Mouse (Mus musculus): ENCODE results near the gene Hnrnph1. TPM values are rescaled to one million over a fixed set of nuclear protein-coding genes. Genes with fewer than 3 reads are reported as not detected.

Gene Hnrnph1
- polyA plus RNA-seq, 1 experiment from 2014 or later = 341 TPM

DNA sequence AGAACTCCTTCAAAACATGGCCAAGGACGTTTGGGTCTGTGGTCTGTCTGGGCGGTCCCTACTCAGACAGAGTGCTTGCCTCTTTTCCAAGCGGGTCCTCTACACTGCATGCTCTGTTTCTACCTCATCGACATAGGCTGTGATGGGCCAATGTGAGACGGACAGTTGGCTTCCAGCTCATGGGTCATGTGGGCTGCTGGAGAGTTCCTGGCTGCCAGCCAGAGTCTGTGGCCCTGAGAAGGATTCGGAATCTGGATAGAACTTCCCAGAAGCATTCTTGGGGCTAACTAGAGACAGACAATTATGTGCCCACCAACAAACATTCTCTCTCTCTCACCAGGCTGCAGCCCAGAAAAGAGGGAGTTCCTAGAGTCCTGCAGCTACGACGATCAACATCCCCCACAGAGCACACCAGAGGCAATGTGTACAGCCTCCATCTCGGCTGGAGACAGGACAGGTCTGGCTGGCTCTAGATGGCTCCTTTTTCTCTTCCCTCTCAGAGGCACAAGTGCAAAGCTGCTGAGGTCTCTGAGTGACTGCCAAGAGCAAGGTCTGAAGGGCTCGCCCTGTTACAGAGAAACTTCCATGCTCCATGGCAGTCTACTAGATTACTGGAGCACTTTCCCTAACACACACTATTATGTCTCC is 26.7 kb downstream of the Hnrnph1 start:
- Histone ChIP-seq H3K27me3 (replicated peaks; ENCODE audit: control insufficient read depth, insufficient read depth, low read length) (no peaks in the 10 kb centered on the region), H3K4me1 (replicated peaks; ENCODE audit: control insufficient read depth, insufficient read depth, low read length) (no peaks in the 10 kb centered on the region), H3K27ac (ENCODE audit: low read depth, low read length) (no peak overlapping the region), H3K36me3 (ENCODE audit: control insufficient read depth, insufficient read depth, low read length) (peaks cover 10% of the 10 kb centered on the region; the same call in 1 of the 2 replicates), H3K4me3 (ENCODE audit: low read depth, low read length) (no peak overlapping the region), H3K9ac (ENCODE audit: low read depth, low read length) (no peak overlapping the region), H3K4me2 (no peak overlapping the region), H3K9me3 (ENCODE audit: control insufficient read depth, low read length) (no peaks in the 10 kb centered on the region)
- no peak for DNase-seq (ENCODE audit: low spot score)
- no peak for ATAC-seq (replicated peaks; ENCODE audit: low FRiP score)
- WGBS = 80% methylated on average over 10 of the region's 10 CpGs

DNA sequence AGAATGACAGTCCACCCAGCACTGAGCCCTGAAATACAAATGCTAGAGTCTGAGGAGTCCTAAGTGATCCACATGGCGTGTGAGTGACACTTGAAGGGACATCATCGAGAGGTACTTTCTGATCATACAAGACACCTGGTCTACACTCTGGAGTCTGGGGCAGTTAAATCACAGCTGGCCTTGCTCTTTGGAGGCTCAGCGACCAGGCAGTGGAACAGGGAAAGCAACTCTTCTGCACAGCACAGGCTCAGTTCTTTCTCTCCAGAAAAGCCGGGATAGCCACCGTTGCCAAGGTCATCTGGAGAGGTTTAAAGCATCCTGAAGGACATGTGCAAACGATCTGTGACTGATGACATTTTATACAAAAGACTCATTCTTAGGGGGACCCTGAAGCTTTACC is 30.4 kb downstream of the Hnrnph1 start:
- Histone ChIP-seq H3K27ac (ENCODE audit: low read depth, low read length) (no peak overlapping the region), H3K4me2 (no peak overlapping the region), H3K27me3 (replicated peaks; ENCODE audit: control insufficient read depth, insufficient read depth, low read length) (no peaks in the 10 kb centered on the region), H3K36me3 (ENCODE audit: control insufficient read depth, insufficient read depth, low read length) (peaks cover 3% of the 10 kb centered on the region; the same call in 1 of the 2 replicates), H3K9ac (ENCODE audit: low read depth, low read length) (no peak overlapping the region), H3K4me1 (replicated peaks; ENCODE audit: control insufficient read depth, insufficient read depth, low read length) (no peaks in the 10 kb centered on the region; the same call in 1 of the 2 replicates), H3K9me3 (ENCODE audit: control insufficient read depth, low read length) (no peaks in the 10 kb centered on the region), H3K4me3 (ENCODE audit: low read depth, low read length) (no peak overlapping the region)
- DNase-seq (ENCODE audit: low spot score) (no peak), ATAC-seq (replicated peaks; ENCODE audit: low FRiP score) (no peak)
- 83% methylated on average over 6 of the region's 6 CpGs for WGBS

DNA sequence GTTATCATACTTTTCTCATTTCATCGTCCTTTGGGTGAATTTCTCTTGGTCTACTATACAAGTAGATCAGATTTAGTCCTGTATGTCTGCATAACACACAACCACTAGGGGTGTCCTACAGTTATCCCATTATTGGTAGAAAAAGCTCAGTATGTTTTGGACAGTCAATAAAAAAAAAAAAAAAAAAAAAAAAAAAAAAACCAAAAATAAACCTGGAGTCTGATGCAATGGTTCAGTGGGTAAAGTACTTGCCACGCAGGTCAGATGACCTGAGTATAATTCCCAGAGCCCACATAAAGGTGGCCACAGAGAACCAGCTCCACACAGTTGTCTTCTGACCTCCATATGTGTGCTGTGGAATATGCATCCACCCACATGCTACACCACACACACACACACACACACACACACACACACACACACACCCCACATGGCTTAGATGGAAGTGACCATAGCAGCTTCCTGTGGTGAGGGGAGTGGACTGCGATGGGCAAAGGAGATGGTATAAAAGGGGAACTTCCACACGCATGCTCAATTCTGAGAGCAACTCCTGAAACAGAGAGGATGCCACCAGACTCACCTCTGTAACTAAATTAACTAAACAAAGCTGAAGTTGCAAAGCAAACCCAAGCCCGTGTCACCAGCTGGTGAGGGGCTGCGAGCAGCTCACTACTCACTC is 38.9 kb downstream of the Hnrnph1 start:
- no peaks in the 10 kb centered on the region for H3K9me3 ChIP-seq (ENCODE audit: control insufficient read depth, low read length)
- no peaks in the 10 kb centered on the region; the same call in 1 of the 2 replicates for H3K36me3 ChIP-seq (ENCODE audit: control insufficient read depth, insufficient read depth, low read length)

DNA sequence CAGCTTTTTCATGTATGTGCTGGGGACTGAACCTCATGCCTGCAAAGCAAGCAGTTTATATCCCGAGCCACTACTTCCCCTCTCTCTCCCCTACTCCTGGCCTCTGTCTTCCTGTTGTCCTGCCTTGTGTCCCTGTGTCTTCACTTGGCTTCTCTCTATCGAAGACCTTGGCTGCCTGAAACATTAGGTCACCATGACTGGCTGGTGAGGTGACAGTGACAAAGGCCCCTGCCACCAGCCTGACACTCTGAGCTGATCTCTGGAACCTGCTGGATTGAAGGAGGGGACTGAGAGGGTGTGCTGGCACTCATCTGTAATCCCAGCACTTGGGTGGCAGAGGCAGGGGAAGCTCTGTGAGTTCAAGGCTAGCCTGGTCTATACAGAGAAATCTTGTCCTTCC is 41.1 kb downstream of the Hnrnph1 start:
- Histone ChIP-seq H3K9ac (ENCODE audit: low read depth, low read length) (no peak overlapping the region), H3K4me1 (replicated peaks; ENCODE audit: control insufficient read depth, insufficient read depth, low read length) (peaks cover 5% of the 10 kb centered on the region; the same call in 1 of the 2 replicates), H3K4me3 (ENCODE audit: low read depth, low read length) (no peak overlapping the region), H3K36me3 (ENCODE audit: control insufficient read depth, insufficient read depth, low read length) (no peaks in the 10 kb centered on the region; the same call in 1 of the 2 replicates), H3K9me3 (ENCODE audit: control insufficient read depth, low read length) (no peaks in the 10 kb centered on the region), H3K4me2 (no peak overlapping the region), H3K27me3 (replicated peaks; ENCODE audit: control insufficient read depth, insufficient read depth, low read length) (no peaks in the 10 kb centered on the region), H3K27ac (ENCODE audit: low read depth, low read length) (no peak overlapping the region)
- DNase-seq (ENCODE audit: low spot score) = no peak
- no peak for ATAC-seq (replicated peaks; ENCODE audit: low FRiP score)
- 63% methylated on average over 2 of the region's 2 CpGs for WGBS

More for the DNA sequence above, 38.9 kb downstream of the Hnrnph1 start:
- Histone ChIP-seq H3K27me3 (replicated peaks; ENCODE audit: control insufficient read depth, insufficient read depth, low read length) (no peaks in the 10 kb centered on the region), H3K4me2 (no peak overlapping the region), H3K4me1 (replicated peaks; ENCODE audit: control insufficient read depth, insufficient read depth, low read length) (no peaks in the 10 kb centered on the region), H3K9ac (ENCODE audit: low read depth, low read length) (no peak overlapping the region), H3K4me3 (ENCODE audit: low read depth, low read length) (no peak overlapping the region), H3K27ac (ENCODE audit: low read depth, low read length) (no peak overlapping the region)
- no peak for DNase-seq (ENCODE audit: low spot score)
- WGBS = 73% methylated on average over 6 of the region's 6 CpGs
- no peak for ATAC-seq (replicated peaks; ENCODE audit: low FRiP score)

DNA sequence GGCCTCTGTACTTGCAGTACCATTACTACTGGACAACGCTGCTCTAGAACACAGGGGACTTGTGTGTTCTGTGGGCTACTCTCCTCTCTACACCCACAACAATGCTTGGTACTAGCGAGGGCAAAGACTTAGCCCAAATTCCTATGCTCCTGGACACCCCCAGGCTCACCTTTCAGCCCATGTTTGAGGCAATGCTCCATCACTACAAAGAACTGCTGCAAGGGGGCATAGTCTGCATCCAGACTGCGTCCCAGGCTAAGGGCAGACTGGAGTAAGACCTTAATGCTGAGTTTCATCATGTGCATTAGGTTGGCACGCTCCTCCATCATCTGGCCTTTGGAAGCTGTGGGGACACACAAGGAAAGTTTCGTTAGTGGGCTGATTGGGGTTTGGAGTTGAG is 44.7 kb downstream of the Hnrnph1 start:
- Histone ChIP-seq H3K4me2 (peak overlapping the region; percentile 87), H3K36me3 (ENCODE audit: control insufficient read depth, insufficient read depth, low read length) (no peaks in the 10 kb centered on the region; the same call in 1 of the 2 replicates), H3K4me1 (replicated peaks; ENCODE audit: control insufficient read depth, insufficient read depth, low read length) (peaks cover 5% of the 10 kb centered on the region; the same call in 1 of the 2 replicates), H3K27me3 (replicated peaks; ENCODE audit: control insufficient read depth, insufficient read depth, low read length) (no peaks in the 10 kb centered on the region), H3K4me3 (ENCODE audit: low read depth, low read length) (peak overlapping the region; percentile 50), H3K9ac (ENCODE audit: low read depth, low read length) (peak overlapping the region; percentile 42), H3K27ac (ENCODE audit: low read depth, low read length) (no peak overlapping the region), H3K9me3 (ENCODE audit: control insufficient read depth, low read length) (no peaks in the 10 kb centered on the region)
- DNase-seq (ENCODE audit: low spot score) = no peak
- whole genome bisulfite sequencing = 53% methylated on average over 5 of the region's 5 CpGs
- ATAC-seq (replicated peaks; ENCODE audit: low FRiP score) = peak; percentile 48

DNA sequence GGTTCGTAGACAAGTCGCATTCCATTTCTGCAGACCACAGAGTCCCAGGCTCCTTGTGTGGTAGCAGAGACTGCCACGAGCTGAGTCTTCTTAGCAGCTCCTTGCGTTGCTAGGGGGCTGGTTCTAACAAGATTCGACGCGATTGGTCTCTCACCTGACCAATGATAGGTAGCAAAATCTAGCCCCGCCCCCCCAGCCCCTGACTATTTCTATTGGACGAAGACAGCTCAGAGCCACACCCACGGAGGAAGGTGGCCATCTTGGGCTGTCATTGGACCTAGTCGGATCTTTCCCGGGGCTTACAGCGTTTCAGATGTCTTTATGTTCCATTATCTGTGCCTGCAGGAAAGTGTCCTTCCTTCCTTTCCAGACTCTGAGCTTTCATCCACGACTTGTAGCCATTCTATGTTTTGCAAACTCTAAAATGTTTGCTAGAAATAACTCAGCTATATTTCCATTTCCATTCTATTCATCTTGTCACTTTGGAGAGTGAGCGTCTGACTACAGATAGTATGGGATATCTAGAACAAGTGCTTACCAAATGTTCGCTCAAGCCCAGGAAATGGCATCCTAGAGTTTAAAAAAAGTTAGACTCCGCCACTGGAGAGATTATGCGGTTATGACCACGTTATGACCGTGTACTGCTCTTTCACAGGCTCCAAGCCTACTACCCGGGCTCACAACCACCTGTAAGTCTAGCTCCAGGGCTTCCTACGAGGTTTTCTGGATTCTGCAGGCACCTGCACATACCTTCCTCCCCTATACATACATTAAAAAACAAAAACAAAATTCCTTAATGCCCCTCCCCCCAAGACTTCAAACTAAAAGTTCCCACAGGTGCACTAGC is 45.4 kb downstream of the Hnrnph1 start:
- DNase-seq (ENCODE audit: low spot score) (peak; percentile 88), ATAC-seq (replicated peaks; ENCODE audit: low FRiP score) (peak; percentile 96)
- H3K9ac ChIP-seq (ENCODE audit: low read depth, low read length) = peak overlapping the region; percentile 46
- H3K4me1 ChIP-seq (replicated peaks; ENCODE audit: control insufficient read depth, insufficient read depth, low read length) = peaks cover 5% of the 10 kb centered on the region; the same call in 1 of the 2 replicates
- H3K27ac ChIP-seq (ENCODE audit: low read depth, low read length) = peak overlapping the region; percentile 9; the same call in 1 of the 2 replicates
- no peaks in the 10 kb centered on the region for H3K9me3 ChIP-seq (ENCODE audit: control insufficient read depth, low read length)
- no peaks in the 10 kb centered on the region for H3K27me3 ChIP-seq (replicated peaks; ENCODE audit: control insufficient read depth, insufficient read depth, low read length)
- H3K4me2 ChIP-seq = peak overlapping the region; percentile 87
- 17% methylated on average over 22 of the region's 22 CpGs for WGBS
- H3K36me3 ChIP-seq (ENCODE audit: control insufficient read depth, insufficient read depth, low read length) = no peaks in the 10 kb centered on the region; the same call in 1 of the 2 replicates
- H3K4me3 ChIP-seq (ENCODE audit: low read depth, low read length) = peak overlapping the region; percentile 50

DNA sequence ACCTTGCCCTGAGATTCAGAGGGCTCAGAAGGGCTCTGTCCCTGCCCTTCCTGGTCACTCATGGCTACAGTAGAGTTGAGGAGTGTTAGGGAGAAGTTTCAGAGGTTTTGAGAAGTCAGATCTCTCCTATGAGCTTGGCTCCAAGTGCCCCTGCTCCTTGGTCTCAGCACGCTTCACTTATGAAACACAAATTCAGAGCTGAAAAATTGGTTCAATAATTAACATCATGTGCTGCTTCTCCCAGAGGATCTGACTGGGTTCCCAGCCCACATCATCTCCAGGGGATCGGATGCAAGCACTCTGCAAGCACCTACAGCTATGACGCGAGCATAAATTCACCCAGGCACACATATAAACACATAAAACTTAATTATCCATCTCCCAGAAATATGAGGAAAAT is 49.3 kb downstream of the Hnrnph1 start:
- DNase-seq (ENCODE audit: low spot score) (no peak), ATAC-seq (replicated peaks; ENCODE audit: low FRiP score) (no peak)
- no peaks in the 10 kb centered on the region for H3K27me3 ChIP-seq (replicated peaks; ENCODE audit: control insufficient read depth, insufficient read depth, low read length)
- H3K4me2 ChIP-seq = no peak overlapping the region
- H3K27ac ChIP-seq (ENCODE audit: low read depth, low read length) = no peak overlapping the region
- 86% methylated on average over 4 of the region's 4 CpGs for WGBS
- no peak overlapping the region for H3K4me3 ChIP-seq (ENCODE audit: low read depth, low read length)
- no peaks in the 10 kb centered on the region for H3K9me3 ChIP-seq (ENCODE audit: control insufficient read depth, low read length)
- H3K36me3 ChIP-seq (ENCODE audit: control insufficient read depth, insufficient read depth, low read length) = no peaks in the 10 kb centered on the region
- peaks cover 8% of the 10 kb centered on the region; the same call in 1 of the 2 replicates for H3K4me1 ChIP-seq (replicated peaks; ENCODE audit: control insufficient read depth, insufficient read depth, low read length)
- no peak overlapping the region for H3K9ac ChIP-seq (ENCODE audit: low read depth, low read length)

DNA sequence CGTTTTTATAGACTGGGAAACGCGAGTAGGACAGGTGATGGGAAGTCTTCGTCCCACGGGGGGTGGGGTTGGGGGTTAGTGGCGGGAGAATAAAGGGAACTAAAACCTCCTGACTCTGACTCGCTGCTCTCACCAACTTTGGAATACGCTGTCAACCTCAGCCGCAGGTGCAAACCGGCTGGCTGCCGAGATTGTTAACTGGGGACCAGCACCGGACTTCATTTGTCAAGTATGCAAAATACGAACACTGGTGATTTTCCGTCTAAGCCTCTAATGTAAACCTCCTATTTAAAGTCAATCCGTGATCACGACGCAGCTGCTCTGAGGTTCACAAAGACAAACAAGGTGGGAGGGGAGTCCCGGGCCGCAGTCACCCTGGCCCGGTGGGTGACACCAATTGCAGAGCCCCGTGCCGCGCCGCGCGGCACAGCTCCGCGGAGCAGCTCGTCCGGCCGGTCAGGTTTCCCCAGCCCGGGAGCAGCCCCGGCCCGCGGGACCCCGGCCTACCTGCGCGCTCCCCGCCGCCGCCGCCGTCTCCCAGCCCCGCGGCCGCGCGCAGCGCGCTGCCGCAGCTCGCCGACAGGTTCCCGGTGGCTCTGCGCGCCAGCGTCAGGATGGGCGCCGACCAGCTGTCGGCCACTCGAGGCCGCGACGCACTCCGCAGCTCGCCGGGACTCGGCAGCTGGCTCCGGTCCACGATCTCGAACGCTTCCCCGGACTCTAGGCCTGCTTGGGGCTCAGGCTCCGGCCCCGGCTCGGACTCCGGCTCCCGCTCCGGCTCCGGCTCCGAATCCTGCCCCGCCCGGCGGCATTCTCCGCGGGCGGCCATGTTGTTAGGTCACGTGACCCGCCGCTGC is 53.7 kb downstream of the Hnrnph1 start, which contains the start of gene Rufy1:
Gene Rufy1 (minus strand): TSS at position 849 of the 857 bp plus-strand sequence.
- DNase-seq (ENCODE audit: low spot score) = peak; percentile 87
- Histone ChIP-seq H3K36me3 (ENCODE audit: control insufficient read depth, insufficient read depth, low read length) (no peaks in the 10 kb centered on the region), H3K9ac (ENCODE audit: low read depth, low read length) (peak within 1 kb of the TSS; percentile 90), H3K9me3 (ENCODE audit: control insufficient read depth, low read length) (no peaks in the 10 kb centered on the region), H3K4me2 (peak within 1 kb of the TSS; percentile 87), H3K27ac (ENCODE audit: low read depth, low read length) (peak within 1 kb of the TSS; percentile 82), H3K4me1 (replicated peaks; ENCODE audit: control insufficient read depth, insufficient read depth, low read length) (peaks cover 3% of the 10 kb centered on the region; the same call in 1 of the 2 replicates), H3K4me3 (ENCODE audit: low read depth, low read length) (peak within 1 kb of the TSS; percentile 78), H3K27me3 (replicated peaks; ENCODE audit: control insufficient read depth, insufficient read depth, low read length) (no peaks in the 10 kb centered on the region)
- under 1% methylated on average over 88 of the region's 90 CpGs for WGBS
- ATAC-seq (replicated peaks; ENCODE audit: low FRiP score) = peak; percentile 78

Data from liver, embryonic 11.5 days (tissue).